Mouse (Mus musculus) E14TG2a.4 (cell line): ENCODE data around the gene Atp8a2.
A peak's percentile ranks its signal among the peaks of the same experiment; 100 is the strongest.

Experiments
- H3K27me3 ChIP-seq: 2 replicates; pipeline ENCODE4 v1.6.1; 2014; ENCODE audit warnings: low read length, control low read depth; ENCODE audit not compliant: insufficient read depth
- H3K36me3 ChIP-seq: 2 replicates; pipeline ENCODE4 v1.6.1; 2014; ENCODE audit warnings: low read length, control low read depth; ENCODE audit not compliant: insufficient read depth
- H3K4me1 ChIP-seq: replicated peaks from 2 replicates; pipeline ENCODE4 v1.6.1; 2014; ENCODE audit warnings: low read depth, low read length, control low read depth
- H3K4me3 ChIP-seq: replicated peaks from 2 replicates; pipeline ENCODE4 v1.5.1; 2014; ENCODE audit warnings: mild to moderate bottlenecking, low read length
- H3K9me3 ChIP-seq: 2 replicates; pipeline ENCODE4 v1.6.1; 2014; ENCODE audit warnings: low read length, control low read depth
- CTCF ChIP-seq: conservative IDR thresholded peaks from 2 replicates; pipeline ENCODE4 v1.5.1; 2014; ENCODE audit warnings: low read length
- NANOG ChIP-seq: IDR thresholded peaks from 2 replicates; pipeline ENCODE4 v1.6.1; 2014; ENCODE audit warnings: borderline replicate concordance, low read length, mixed read lengths
- POU5F1 ChIP-seq: IDR thresholded peaks from 2 replicates; pipeline ENCODE4 v1.6.1; 2014; ENCODE audit warnings: low read length, borderline replicate concordance

Atp8a2 gene

DNA sequence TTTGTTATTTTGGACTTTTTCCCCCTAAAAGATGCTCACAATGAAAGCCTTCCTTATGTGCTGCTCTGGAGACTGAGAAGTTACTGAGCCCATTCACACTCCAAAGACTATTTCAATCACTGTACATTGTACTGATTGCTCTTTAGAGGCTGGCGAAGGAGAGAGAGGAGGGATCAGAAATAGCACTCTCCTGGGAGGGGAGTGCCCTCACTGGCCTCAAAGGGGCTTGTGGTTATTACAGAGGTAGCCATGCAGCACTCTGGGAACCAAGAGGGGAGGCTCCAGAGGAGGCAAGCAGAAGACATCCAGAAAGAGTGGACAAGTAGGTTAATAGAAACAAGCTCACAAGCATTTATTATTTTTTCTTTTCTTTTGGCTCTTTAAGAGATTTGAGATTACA, 169.8 kb downstream of the Atp8a2 start:
- no peak for TF ChIP-seq CTCF
- TF ChIP-seq NANOG, result no peak
- TF ChIP-seq POU5F1, result no peak
- H3K36me3 ChIP-seq, result no peaks in the 10 kb centered on the region

GRCm38 (mm10) chr14:60026647-60027046, 170.3 kb downstream of the Atp8a2 start:
- H3K4me1 ChIP-seq, result no peaks in the 10 kb centered on the region
- TF ChIP-seq NANOG (no peak), CTCF (no peak), POU5F1 (no peak)

More for the DNA sequence above, 169.8 kb downstream of the Atp8a2 start:
- Histone ChIP-seq H3K4me3 (no peak overlapping the region), H3K9me3 (no peaks in the 10 kb centered on the region), H3K4me1 (no peaks in the 10 kb centered on the region), H3K27me3 (no peaks in the 10 kb centered on the region)

DNA sequence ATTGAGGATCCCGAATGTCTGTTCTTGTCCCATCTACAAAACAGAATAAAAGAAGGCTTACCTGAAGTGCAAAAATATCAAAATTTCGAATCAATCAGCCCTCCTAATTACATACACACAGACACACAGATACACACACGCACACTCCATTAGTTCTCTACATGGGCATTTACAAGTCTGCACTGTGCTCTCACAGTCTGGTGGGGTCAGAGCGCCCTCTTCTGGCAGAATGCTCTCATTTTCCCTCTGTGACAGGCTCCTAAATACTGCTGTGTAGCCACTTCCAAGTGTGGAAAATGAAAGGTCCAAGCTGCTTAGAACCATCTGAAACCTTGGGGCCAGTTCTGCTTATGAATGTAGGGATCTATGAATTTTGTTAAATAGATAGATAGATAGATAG, 181.1 kb downstream of the Atp8a2 start:
- TF ChIP-seq NANOG (no peak), CTCF (peak; percentile 73), POU5F1 (no peak)
- no peaks in the 10 kb centered on the region for H3K4me1 ChIP-seq

More at GRCm38 (mm10) chr14:60026647-60027046, 170.3 kb downstream of the Atp8a2 start:
- Histone ChIP-seq H3K9me3 (no peaks in the 10 kb centered on the region), H3K36me3 (no peaks in the 10 kb centered on the region), H3K4me3 (no peak overlapping the region), H3K27me3 (no peaks in the 10 kb centered on the region)

GRCm38 (mm10) chr14:60001801-60002200, 195.2 kb downstream of the Atp8a2 start:
- no peaks in the 10 kb centered on the region for H3K27me3 ChIP-seq
- H3K36me3 ChIP-seq, result no peaks in the 10 kb centered on the region
- TF ChIP-seq CTCF, result no peak
- TF ChIP-seq NANOG, result no peak
- TF ChIP-seq POU5F1, result no peak
- no peaks in the 10 kb centered on the region for H3K9me3 ChIP-seq
- no peak overlapping the region for H3K4me3 ChIP-seq
- no peaks in the 10 kb centered on the region for H3K4me1 ChIP-seq

More for the DNA sequence above, 181.1 kb downstream of the Atp8a2 start:
- Histone ChIP-seq H3K27me3 (no peaks in the 10 kb centered on the region), H3K9me3 (no peaks in the 10 kb centered on the region), H3K36me3 (no peaks in the 10 kb centered on the region), H3K4me3 (no peak overlapping the region)

GRCm38 (mm10) chr14:59988860-59989259, 208.1 kb downstream of the Atp8a2 start:
- peaks cover 6% of the 10 kb centered on the region; the same call in 1 of the 2 replicates for H3K9me3 ChIP-seq
- H3K36me3 ChIP-seq, result no peaks in the 10 kb centered on the region
- no peak overlapping the region for H3K4me3 ChIP-seq
- no peak for TF ChIP-seq POU5F1
- TF ChIP-seq NANOG, result no peak
- TF ChIP-seq CTCF, result peak; percentile 32; the same call in 1 of the 2 replicates
- H3K27me3 ChIP-seq, result no peaks in the 10 kb centered on the region; the same call in 1 of the 2 replicates
- no peaks in the 10 kb centered on the region for H3K4me1 ChIP-seq

DNA sequence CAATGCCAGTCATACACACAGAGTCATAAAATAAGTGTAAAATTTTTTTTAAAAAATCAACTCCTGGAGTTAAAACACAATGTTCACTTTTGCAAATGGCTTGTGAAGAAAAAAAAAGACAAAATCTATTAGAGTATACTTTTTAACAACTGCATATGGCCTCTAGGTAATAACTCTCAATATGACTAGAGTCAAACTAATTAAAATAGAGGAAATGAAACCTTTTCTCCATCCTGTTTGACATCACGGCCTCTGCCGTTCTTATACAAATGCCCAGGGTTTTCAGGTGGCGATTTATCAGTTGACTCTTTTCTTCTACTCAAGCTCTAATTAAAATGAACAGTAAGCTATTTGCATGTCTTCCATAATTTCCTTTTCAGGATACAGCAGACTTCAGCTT, 209.0 kb downstream of the Atp8a2 start:
- no peaks in the 10 kb centered on the region for H3K4me1 ChIP-seq
- no peak overlapping the region for H3K4me3 ChIP-seq
- no peak for TF ChIP-seq CTCF
- no peak for TF ChIP-seq NANOG
- TF ChIP-seq POU5F1, result no peak
- H3K36me3 ChIP-seq, result no peaks in the 10 kb centered on the region
- H3K9me3 ChIP-seq, result peaks cover 6% of the 10 kb centered on the region; the same call in 1 of the 2 replicates
- H3K27me3 ChIP-seq, result no peaks in the 10 kb centered on the region; the same call in 1 of the 2 replicates

GRCm38 (mm10) chr14:59978007-59978406, 219.0 kb downstream of the Atp8a2 start:
- H3K27me3 ChIP-seq, result no peaks in the 10 kb centered on the region
- no peak overlapping the region for H3K4me3 ChIP-seq
- H3K4me1 ChIP-seq, result 0 out of 2 replicates have a peak, but pooled peaks cover 2% of the 10 kb centered on the region
- no peaks in the 10 kb centered on the region for H3K9me3 ChIP-seq
- H3K36me3 ChIP-seq, result no peaks in the 10 kb centered on the region
- no peak for TF ChIP-seq NANOG
- no peak for TF ChIP-seq POU5F1
- no peak for TF ChIP-seq CTCF

DNA sequence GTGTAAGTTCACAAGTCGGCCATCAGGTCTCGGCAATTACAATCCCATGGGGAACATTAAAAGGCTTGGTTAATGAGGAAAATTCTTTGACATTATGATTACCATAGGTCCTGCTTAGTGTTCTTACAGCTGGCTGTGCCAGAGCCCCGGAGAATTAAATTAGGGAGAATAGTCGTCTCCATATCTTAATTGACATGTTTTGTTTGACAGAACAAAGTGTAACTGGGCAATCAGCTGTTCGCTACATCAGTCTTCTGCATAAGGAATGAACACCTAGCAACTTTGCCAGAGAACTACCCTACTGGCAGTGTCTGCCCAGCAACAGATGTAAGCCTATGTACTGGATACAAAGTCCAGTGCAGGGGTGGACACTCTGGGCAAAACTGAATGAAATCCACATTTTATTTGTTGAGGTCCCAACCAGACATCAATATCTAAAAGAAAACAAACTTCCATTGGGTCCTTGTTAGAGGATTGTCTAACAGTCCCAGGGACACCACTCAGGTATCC, 225.7 kb downstream of the Atp8a2 start:
- H3K4me3 ChIP-seq, result no peak overlapping the region
- TF ChIP-seq POU5F1 (no peak), CTCF (no peak), NANOG (no peak)
- H3K4me1 ChIP-seq, result 0 out of 2 replicates have a peak, but pooled peaks cover 2% of the 10 kb centered on the region
- no peaks in the 10 kb centered on the region for H3K36me3 ChIP-seq
- H3K27me3 ChIP-seq, result no peaks in the 10 kb centered on the region
- H3K9me3 ChIP-seq, result no peaks in the 10 kb centered on the region

DNA sequence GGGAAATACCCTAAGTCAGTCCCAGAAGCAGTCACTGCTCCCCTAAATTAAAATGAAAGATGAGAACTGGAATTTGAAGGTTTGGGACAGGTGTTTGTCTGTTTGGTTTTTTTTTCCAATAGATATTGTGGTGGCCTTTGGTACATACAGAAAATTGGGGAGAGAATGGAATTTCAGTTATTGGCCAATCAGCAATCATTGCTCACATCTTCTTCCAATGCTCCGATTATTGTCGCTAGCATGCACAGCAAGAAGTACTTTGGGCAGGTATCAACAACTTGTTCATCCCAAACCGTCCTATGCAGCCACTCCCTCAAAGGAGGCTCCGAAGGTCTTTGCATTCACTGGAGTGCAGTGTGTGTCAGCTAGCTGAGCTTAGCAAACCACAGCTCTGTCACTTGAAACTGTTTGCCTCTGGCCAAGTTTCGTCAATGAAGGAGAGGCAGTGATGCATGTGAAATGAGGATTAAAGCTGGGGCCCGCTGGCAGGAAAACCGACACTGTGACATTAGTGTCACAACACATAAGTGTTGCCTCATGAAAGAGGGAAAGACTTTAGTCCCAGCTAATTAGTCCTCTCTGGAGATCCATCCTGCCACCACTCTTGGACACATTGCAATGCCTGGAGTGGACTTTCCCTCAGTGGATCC, 227.4 kb downstream of the Atp8a2 start:
- Histone ChIP-seq H3K9me3 (no peaks in the 10 kb centered on the region), H3K4me3 (no peak overlapping the region), H3K36me3 (no peaks in the 10 kb centered on the region), H3K4me1 (0 out of 2 replicates have a peak, but pooled peaks cover 2% of the 10 kb centered on the region), H3K27me3 (no peaks in the 10 kb centered on the region)
- TF ChIP-seq POU5F1 (no peak), NANOG (no peak), CTCF (no peak)
